Mouse (Mus musculus) forebrain, postnatal 0 days (tissue): Measurements from ENCODE around the gene Sost. TPM values are rescaled to one million over a fixed set of nuclear protein-coding genes. Genes with fewer than 3 reads are reported as not detected.
A peak's percentile ranks its signal among the peaks of the same experiment; 100 is the strongest.

Experiments used
- ATAC-seq: fragments of 200-750 bp; cut with Nextera tagmentation; 2 replicates; pipeline ENCODE4 v1.8.0; 2017; ENCODE audit warnings: mild to moderate bottlenecking, moderate library complexity
- DNase-seq: peaks from one replicate; pipeline ENCODE4 v3.0.0-alpha.2; 2015
- H3K27ac ChIP-seq: fragments of 300-500 bp; sonication (generic); 2 replicates; pipeline ENCODE4 v1.5.1; 2014; ENCODE audit warnings: low read depth, mild to moderate bottlenecking, antibody characterized with exemption, low read length, moderate library complexity, mixed read lengths
- H3K27me3 ChIP-seq: fragments of 300-500 bp; sonication (generic); 2 replicates; pipeline ENCODE4 v1.6.1; 2014; ENCODE audit warnings: mild to moderate bottlenecking, low read length, mixed read lengths; ENCODE audit not compliant: insufficient read depth
- H3K36me3 ChIP-seq: fragments of 300-500 bp; sonication (generic); 2 replicates; pipeline ENCODE4 v1.6.1; 2014; ENCODE audit warnings: mild to moderate bottlenecking, moderate library complexity; ENCODE audit not compliant: insufficient read depth
- H3K4me1 ChIP-seq: fragments of 300-500 bp; sonication (generic); 2 replicates; pipeline ENCODE4 v1.6.1; 2014; ENCODE audit warnings: antibody characterized with exemption; ENCODE audit not compliant: insufficient read depth
- H3K4me2 ChIP-seq: fragments of 300-500 bp; sonication (generic); 2 replicates; pipeline ENCODE4 v1.6.1; 2014; ENCODE audit warnings: low read depth, mild to moderate bottlenecking, moderate library complexity
- H3K4me3 ChIP-seq: fragments of 300-500 bp; sonication (generic); 2 replicates; pipeline ENCODE4 v1.5.1; 2014; ENCODE audit warnings: low read depth, low read length, mixed read lengths
- H3K9ac ChIP-seq: fragments of 300-500 bp; sonication (generic); 2 replicates; pipeline ENCODE4 v1.6.1; 2014; ENCODE audit warnings: mild to moderate bottlenecking
- H3K9me3 ChIP-seq: fragments of 300-500 bp; sonication (generic); 2 replicates; pipeline ENCODE4 v1.6.1; 2016; ENCODE audit warnings: low read length
- CTCF ChIP-seq: sonication (generic); IDR thresholded peaks from 2 replicates; pipeline ENCODE4 v1.5.1; 2016; ENCODE audit warnings: antibody characterized with exemption, control low read depth, low read depth
- WGBS: fragments of 180-500 bp; shearing (Covaris S2); extraction: QIAGEN DNeasy Blood & Tissue Kit; methylation state at CpG from one replicate; pipeline ENCODE4 v1.1.7; 2014; 5-methylcytosine and 5-hydroxymethylcytosine counted together
- polyA plus RNA-seq: library from polyadenylated mRNA; unstranded; fragments of >200 nt; fragmentation: Nextera tagmentation; extraction: Ambion mirVana; gene quantifications from 2 replicates; pipeline ENCODE4 v1.2.1, GENCODE M21; 2015
- total RNA-seq: library from RNA; depleted of rRNA; stranded (reverse); fragments of >200 nt; gene quantifications from 2 replicates; pipeline ENCODE4 v1.2.3, GENCODE M21; 2014

The Sost gene
- total and polyA plus RNA-seq, 2 experiments from 2014 or later, result not detected

DNA sequence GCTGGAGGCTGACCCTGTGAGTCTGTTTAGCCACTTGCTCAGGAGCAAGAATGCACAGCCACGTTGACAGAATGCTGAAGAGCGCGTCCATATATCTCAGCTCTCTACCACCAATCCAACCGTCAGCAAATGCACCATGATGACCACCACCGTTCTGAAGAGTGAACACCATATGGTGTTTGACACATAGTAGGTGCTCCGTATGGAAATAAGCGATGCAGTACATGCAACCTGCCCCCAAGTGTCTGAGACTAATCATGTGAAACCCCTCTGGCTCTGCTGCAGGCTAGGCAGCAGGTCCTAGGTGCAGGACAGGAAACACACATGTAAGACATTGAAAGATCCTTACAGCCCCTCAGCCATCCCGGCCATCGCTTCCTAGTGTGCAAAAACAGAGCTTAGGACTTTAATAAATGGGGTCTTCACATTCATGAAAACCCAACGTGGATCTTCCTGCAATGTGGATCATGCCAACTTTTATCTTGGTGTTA is 16.7 kb upstream of the Sost start:
- ATAC-seq, result no peak
- H3K4me2 ChIP-seq, result peak overlapping the region; percentile 99
- H3K9me3 ChIP-seq, result no peaks in the 10 kb centered on the region
- WGBS, result 78% methylated on average over 10 of the region's 10 CpGs
- no peak for TF ChIP-seq CTCF
- H3K4me3 ChIP-seq, result peak overlapping the region; percentile 55; the same call in 1 of the 2 replicates
- DNase-seq, result no peak
- 0 out of 2 replicates have a peak overlapping the region, but pooled peaks have one; percentile 81 for H3K9ac ChIP-seq
- peaks cover 25% of the 10 kb centered on the region; the same call in 1 of the 2 replicates for H3K36me3 ChIP-seq
- no peaks in the 10 kb centered on the region for H3K27me3 ChIP-seq
- H3K4me1 ChIP-seq, result peaks cover 10% of the 10 kb centered on the region
- H3K27ac ChIP-seq, result no peak overlapping the region

- no peak for TF ChIP-seq CTCF
- DNase-seq (no peak), ATAC-seq (no peak)
- WGBS, result 61% methylated on average over 6 of the region's 6 CpGs
- Histone ChIP-seq H3K27ac (no peak overlapping the region), H3K4me2 (peak overlapping the region; percentile 99; the same call in 1 of the 2 replicates), H3K4me1 (peaks cover 10% of the 10 kb centered on the region), H3K4me3 (no peak overlapping the region), H3K9ac (no peak overlapping the region), H3K27me3 (no peaks in the 10 kb centered on the region), H3K36me3 (peaks cover 27% of the 10 kb centered on the region; the same call in 1 of the 2 replicates), H3K9me3 (no peaks in the 10 kb centered on the region)
Measured at GRCm38 (mm10) chr11:101982981-101983411, 16.2 kb upstream of the Sost start.

DNA sequence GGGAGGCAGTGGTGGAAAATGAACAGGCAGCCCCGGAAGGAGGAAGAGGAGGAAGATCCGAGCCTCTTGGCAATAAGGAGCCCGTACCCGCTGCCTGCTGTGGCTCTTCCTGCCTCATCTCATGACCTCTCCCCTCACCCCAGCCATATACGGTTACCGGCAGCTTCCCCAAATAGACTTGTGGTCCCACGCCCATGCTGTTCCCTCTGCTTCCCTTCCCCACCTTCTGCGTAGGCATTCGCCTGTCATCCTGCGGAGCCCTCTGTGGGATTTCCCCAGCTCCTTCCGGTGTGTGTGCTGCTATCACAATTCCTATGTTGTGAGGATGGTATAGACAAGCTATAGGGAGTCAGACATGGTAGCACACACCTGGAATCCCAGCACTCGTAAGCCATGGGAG is 15.0 kb upstream of the Sost start:
- Histone ChIP-seq H3K9me3 (no peaks in the 10 kb centered on the region), H3K36me3 (peaks cover 27% of the 10 kb centered on the region; the same call in 1 of the 2 replicates), H3K4me3 (no peak overlapping the region), H3K27ac (no peak overlapping the region), H3K9ac (no peak overlapping the region), H3K4me1 (peaks cover 10% of the 10 kb centered on the region), H3K4me2 (no peak overlapping the region), H3K27me3 (no peaks in the 10 kb centered on the region)
- ATAC-seq (no peak), DNase-seq (no peak)
- no peak for TF ChIP-seq CTCF
- 85% methylated on average over 12 of the region's 12 CpGs for WGBS

- no peak for TF ChIP-seq CTCF
- H3K36me3 ChIP-seq, result peaks cover 27% of the 10 kb centered on the region; the same call in 1 of the 2 replicates
- no peak for ATAC-seq
- no peak for DNase-seq
- H3K27ac ChIP-seq, result no peak overlapping the region
- H3K4me3 ChIP-seq, result no peak overlapping the region
- WGBS, result 76% methylated on average over 9 of the region's 9 CpGs
- H3K4me1 ChIP-seq, result peaks cover 5% of the 10 kb centered on the region
- H3K4me2 ChIP-seq, result no peak overlapping the region
- no peak overlapping the region for H3K9ac ChIP-seq
- no peaks in the 10 kb centered on the region for H3K27me3 ChIP-seq
- no peaks in the 10 kb centered on the region for H3K9me3 ChIP-seq
Measured at GRCm38 (mm10) chr11:101980603-101981157, 13.9 kb upstream of the Sost start.

GRCm38 (mm10) chr11:101979140-101979539 is 12.3 kb upstream of the Sost start:
- H3K27ac ChIP-seq, result no peak overlapping the region
- 89% methylated on average over 5 of the region's 5 CpGs for WGBS
- H3K36me3 ChIP-seq, result peaks cover 27% of the 10 kb centered on the region; the same call in 1 of the 2 replicates
- no peak overlapping the region for H3K4me3 ChIP-seq
- TF ChIP-seq CTCF, result no peak
- no peaks in the 10 kb centered on the region for H3K9me3 ChIP-seq
- H3K4me2 ChIP-seq, result no peak overlapping the region
- H3K27me3 ChIP-seq, result no peaks in the 10 kb centered on the region
- H3K9ac ChIP-seq, result no peak overlapping the region
- ATAC-seq, result no peak
- H3K4me1 ChIP-seq, result peaks cover 5% of the 10 kb centered on the region
- DNase-seq, result no peak

GRCm38 (mm10) chr11:101976949-101977348 is 10.1 kb upstream of the Sost start:
- H3K36me3 ChIP-seq, result peaks cover 27% of the 10 kb centered on the region; the same call in 1 of the 2 replicates
- ATAC-seq, result no peak
- H3K9me3 ChIP-seq, result no peaks in the 10 kb centered on the region
- peak; percentile 11; the same call in 1 of the 2 replicates for TF ChIP-seq CTCF
- no peak overlapping the region for H3K27ac ChIP-seq
- H3K4me1 ChIP-seq, result no peaks in the 10 kb centered on the region
- DNase-seq, result no peak
- no peaks in the 10 kb centered on the region for H3K27me3 ChIP-seq
- 95% methylated on average over 7 of the region's 7 CpGs for WGBS
- no peak overlapping the region for H3K9ac ChIP-seq
- H3K4me2 ChIP-seq, result no peak overlapping the region
- no peak overlapping the region for H3K4me3 ChIP-seq

DNA sequence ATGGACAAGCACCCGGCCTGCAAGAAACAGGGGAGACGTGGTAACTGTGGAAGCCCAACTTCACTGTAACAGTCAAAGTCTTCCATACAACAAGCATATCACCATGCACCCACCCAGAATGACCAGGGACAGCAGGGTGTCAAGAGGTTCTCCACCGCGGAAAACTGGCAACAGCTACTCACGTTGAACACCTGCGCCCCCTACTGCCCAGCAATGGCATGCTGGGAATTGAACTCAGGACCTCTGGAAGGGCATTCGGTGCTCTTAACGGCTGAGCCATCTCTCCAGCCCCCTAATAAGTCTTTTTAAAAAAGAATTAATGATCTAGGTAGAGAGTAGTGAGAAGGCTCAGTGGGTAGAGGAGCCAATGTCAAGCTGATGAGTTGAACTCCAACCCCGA is 8.1 kb upstream of the Sost start:
- H3K36me3 ChIP-seq, result peaks cover 11% of the 10 kb centered on the region; the same call in 1 of the 2 replicates
- H3K4me1 ChIP-seq, result no peaks in the 10 kb centered on the region
- H3K4me2 ChIP-seq, result no peak overlapping the region
- peak; percentile 47 for TF ChIP-seq CTCF
- no peaks in the 10 kb centered on the region for H3K27me3 ChIP-seq
- H3K4me3 ChIP-seq, result no peak overlapping the region
- ATAC-seq (no peak), DNase-seq (no peak)
- 62% methylated on average over 9 of the region's 9 CpGs for WGBS
- no peaks in the 10 kb centered on the region for H3K9me3 ChIP-seq
- H3K9ac ChIP-seq, result no peak overlapping the region
- no peak overlapping the region for H3K27ac ChIP-seq
